ENCODE assay signal across 28 mouse cellular contexts in the genomic region with DNA sequence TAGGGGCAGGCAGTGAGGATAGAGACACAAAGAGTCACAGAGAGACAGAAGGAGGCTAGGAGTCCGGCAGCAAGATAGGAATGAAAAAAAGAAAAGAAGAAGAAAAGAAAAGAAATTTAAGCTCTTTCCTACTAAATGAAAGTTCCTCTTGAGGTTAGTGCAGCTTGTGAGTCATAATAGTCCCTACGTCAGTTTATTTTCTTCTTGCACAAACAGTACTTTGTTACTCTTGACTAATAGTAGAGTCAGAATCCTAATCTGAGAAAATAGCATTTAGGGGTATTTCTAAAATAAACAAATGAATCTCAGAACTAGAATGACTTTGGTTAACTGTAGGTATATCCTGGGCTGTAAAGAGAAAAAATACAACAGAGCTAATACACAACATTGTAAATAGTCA. TPM values are rescaled to one million over a fixed set of nuclear protein-coding genes. Genes with fewer than 3 reads are reported as not detected.
DNase-seq lines count a peak whose midpoint lies in the region; ATAC-seq lines count a peak whose summit lies in the region.
"Had no signal": no experiment of that assay in that cellular context is flagged by ENCODE, and none has a peak within 500 bp of the region (broad histone marks: within the 10 kb centered on the region; RNA-seq: fewer than 3 reads in every experiment).

No protein-coding gene starts in this region.

- H3K4me1 ChIP-seq in midbrain, embryonic 15.5 days, result 0 out of 2 replicates have a peak, but pooled peaks cover 4% of the 10 kb centered on the region
- H3K4me1 ChIP-seq: embryonic facial prominence, embryonic 12.5 days; embryonic facial prominence, embryonic 15.5 days; heart, embryonic 13.5 days had no signal

- no peaks in the 10 kb centered on the region for H3K9me3 ChIP-seq in midbrain, embryonic 15.5 days
- H3K9me3 ChIP-seq: embryonic facial prominence, embryonic 12.5 days; embryonic facial prominence, embryonic 15.5 days; forebrain, embryonic 13.5 days; G1E; heart, embryonic 13.5 days had no signal

- 84% methylated on average over 2 of the region's 2 CpGs for whole genome bisulfite sequencing in midbrain, embryonic 15.5 days

- no peak overlapping the region for H3K4me3 ChIP-seq in midbrain, embryonic 15.5 days
- H3K4me3 ChIP-seq: embryonic facial prominence, embryonic 12.5 days; embryonic facial prominence, embryonic 15.5 days; forebrain, embryonic 13.5 days; heart, embryonic 13.5 days had no signal

- no peaks in the 10 kb centered on the region for H3K27me3 ChIP-seq in midbrain, embryonic 15.5 days (replicated peaks)
- H3K27me3 ChIP-seq: CH12.LX; embryonic facial prominence, embryonic 12.5 days; embryonic facial prominence, embryonic 15.5 days; forebrain, embryonic 13.5 days; heart, embryonic 13.5 days had no signal

- no peak overlapping the region for H3K27ac ChIP-seq in midbrain, embryonic 15.5 days
- H3K27ac ChIP-seq: embryonic facial prominence, embryonic 12.5 days; embryonic facial prominence, embryonic 15.5 days; forebrain, embryonic 13.5 days; heart, embryonic 13.5 days; hindbrain, embryonic 14.5 days; hindbrain, postnatal 0 days had no signal

- H3K36me3 ChIP-seq in midbrain, embryonic 15.5 days (replicated peaks), result no peaks in the 10 kb centered on the region
- H3K36me3 ChIP-seq: embryonic facial prominence, embryonic 12.5 days; embryonic facial prominence, embryonic 15.5 days; G1E; heart, embryonic 13.5 days had no signal

- 0 out of 2 replicates have a peak, but pooled peaks have one; percentile 34 for ATAC-seq in megakaryocyte progenitor cell, adult 5-6 weeks (replicated peaks; ENCODE audit: poor library complexity)
- ATAC-seq in midbrain, embryonic 15.5 days (replicated peaks), result no peak
- ATAC-seq: activated CD4-positive, CD25-positive, alpha-beta regulatory T cell, adult 4 months; forebrain, embryonic 13.5 days; forebrain, embryonic 16.5 days; hindbrain, postnatal 0 days; inflammation-experienced regulatory T-cells, adult 6 months; intestine, embryonic 16.5 days had no signal

- no peak overlapping the region for H3K9ac ChIP-seq in midbrain, embryonic 15.5 days
- H3K9ac ChIP-seq: embryonic facial prominence, embryonic 12.5 days; embryonic facial prominence, embryonic 15.5 days; forebrain, embryonic 13.5 days; heart, embryonic 13.5 days; hindbrain, embryonic 14.5 days had no signal

- peak; percentile 11 for DNase-seq in Muller cell, postnatal 12 days (ENCODE audit: inconsistent ontology term)
- peak; percentile 31 for DNase-seq in fibroblast of lung, adult 2 months (ENCODE audit: low read depth)
- no peak for DNase-seq in natural killer cell, adult 2 months (ENCODE audit: low spot score in 2 of 2)
- DNase-seq in right cerebral cortex, postnatal 25 days, result no peak
- DNase-seq: adrenal gland, postnatal 10 days; adrenal gland, postnatal 36 days; cerebellum, adult 18-20 months; cerebellum, adult 9-10 months; cerebellum, postnatal 14 days; gastrocnemius, postnatal 10 days; gastrocnemius, postnatal 36 days; heart, adult 18-20 months; heart, postnatal 14 days; heart, postnatal 4 days had no signal

- H3K4me2 ChIP-seq in midbrain, embryonic 15.5 days, result no peak overlapping the region
- H3K4me2 ChIP-seq: embryonic facial prominence, embryonic 12.5 days; embryonic facial prominence, embryonic 15.5 days; forebrain, embryonic 13.5 days; heart, embryonic 13.5 days; hindbrain, embryonic 14.5 days had no signal

RNA-seq across cellular contexts. Expression of a gene that starts 21.4 kb away (rescaled TPM):
- 4.9 and 6.5 TPM in 2 replicates for total RNA-seq in megakaryocyte progenitor cell, adult 5-6 weeks (2015)
- 3.3 and 5.2 TPM in 2 replicates for total RNA-seq in megakaryocyte progenitor cell, adult 5-6 weeks (2017)
- polyA plus RNA-seq in midbrain, embryonic 15.5 days (2015; fragmentation: Nextera tagmentation; extraction: Ambion mirVana), result 36.6 and 38.0 TPM in 2 replicates
- total RNA-seq: CH12.LX had no signal
- polyA plus RNA-seq: activated CD4-positive, CD25-positive, alpha-beta regulatory T cell, adult 4 months; G1E had no signal

Comparison
In these comparisons a context has a peak if more than half of its experiments do, and no peak if none do; other contexts are left out.
1. DNase-seq: peak in Muller cell, postnatal 12 days (single experiment) and fibroblast of lung, adult 2 months (single experiment); none in natural killer cell, adult 2 months (0 of 2) and right cerebral cortex, postnatal 25 days (single experiment).